Mouse (Mus musculus): ENCODE data around the gene Stk38l. TPM values are rescaled to one million over a fixed set of nuclear protein-coding genes. Genes with fewer than 3 reads are reported as not detected.

Stk38l gene
- total RNA-seq (2014; rRNA removed) (4.5 and 5.0 TPM in 2 replicates), polyA plus RNA-seq (2015; fragmentation: Nextera tagmentation; extraction: Ambion mirVana) (12.3 and 14.4 TPM in 2 replicates)

GRCm38 (mm10) chr6:146724581-146725383, at the start of gene Stk38l:
Gene Stk38l, plus strand, starts transcription at chr6:146724995.
- H3K4me3 ChIP-seq (ENCODE audit: low read length), result peak within 1 kb of the TSS; percentile 81
- peaks cover 6% of the 10 kb centered on the region; the same call in 1 of the 2 replicates for H3K4me1 ChIP-seq (ENCODE audit: insufficient read depth, low read length)
- peak within 1 kb of the TSS; percentile 76 for H3K9ac ChIP-seq (replicated peaks; ENCODE audit: low read length)
- ATAC-seq (peak; percentile 98), DNase-seq (ENCODE audit: low spot score) (peak; percentile 99)
- no peaks in the 10 kb centered on the region for H3K36me3 ChIP-seq (ENCODE audit: insufficient read depth, low read length)
- peak within 1 kb of the TSS; percentile 85 for H3K27ac ChIP-seq
- H3K4me2 ChIP-seq (ENCODE audit: low read depth, low read length), result peak within 1 kb of the TSS; percentile 74
- no peaks in the 10 kb centered on the region for H3K27me3 ChIP-seq (ENCODE audit: insufficient read depth, low read length)
- H3K9me3 ChIP-seq (ENCODE audit: low read length), result no peaks in the 10 kb centered on the region
- no peak for TF ChIP-seq CTCF (IDR thresholded peaks at IDR 0.05; ENCODE audit: low read depth)
- 2% methylated on average over 61 of the region's 87 CpGs for WGBS

- WGBS, result 89% methylated on average over 10 of the region's 10 CpGs
- H3K4me1 ChIP-seq (ENCODE audit: insufficient read depth, low read length), result no peaks in the 10 kb centered on the region
Measured at GRCm38 (mm10) chr6:146676904-146677303, 47.9 kb upstream of the Stk38l start.

GRCm38 (mm10) chr6:146678136-146679070, 46.4 kb upstream of the Stk38l start:
- H3K4me1 ChIP-seq (ENCODE audit: insufficient read depth, low read length), result no peaks in the 10 kb centered on the region
- no peaks in the 10 kb centered on the region for H3K27me3 ChIP-seq (ENCODE audit: insufficient read depth, low read length)
- no peaks in the 10 kb centered on the region for H3K9me3 ChIP-seq (ENCODE audit: low read length)
- H3K9ac ChIP-seq (replicated peaks; ENCODE audit: low read length), result no peak overlapping the region
- H3K27ac ChIP-seq, result no peak overlapping the region
- no peak for TF ChIP-seq CTCF (IDR thresholded peaks at IDR 0.05; ENCODE audit: low read depth)
- H3K4me3 ChIP-seq (ENCODE audit: low read length), result no peak overlapping the region
- DNase-seq (ENCODE audit: low spot score), result no peak
- WGBS, result 81% methylated on average over 10 of the region's 10 CpGs
- no peak overlapping the region for H3K4me2 ChIP-seq (ENCODE audit: low read depth, low read length)
- H3K36me3 ChIP-seq (ENCODE audit: insufficient read depth, low read length), result no peaks in the 10 kb centered on the region
- ATAC-seq, result no peak

More at GRCm38 (mm10) chr6:146676904-146677303, 47.9 kb upstream of the Stk38l start:
- Histone ChIP-seq H3K36me3 (ENCODE audit: insufficient read depth, low read length) (no peaks in the 10 kb centered on the region), H3K9ac (replicated peaks; ENCODE audit: low read length) (no peak overlapping the region), H3K4me2 (ENCODE audit: low read depth, low read length) (no peak overlapping the region), H3K27me3 (ENCODE audit: insufficient read depth, low read length) (no peaks in the 10 kb centered on the region), H3K9me3 (ENCODE audit: low read length) (no peaks in the 10 kb centered on the region), H3K4me3 (ENCODE audit: low read length) (no peak overlapping the region), H3K27ac (no peak overlapping the region)
- TF ChIP-seq CTCF (IDR thresholded peaks at IDR 0.05; ENCODE audit: low read depth), result no peak
- no peak for ATAC-seq
- DNase-seq (ENCODE audit: low spot score), result no peak

- WGBS, result 80% methylated on average over 4 of the region's 4 CpGs
- H3K9ac ChIP-seq (replicated peaks; ENCODE audit: low read length), result no peak overlapping the region
Measured at GRCm38 (mm10) chr6:146683881-146684280, 40.9 kb upstream of the Stk38l start.

GRCm38 (mm10) chr6:146685781-146686308, 39.0 kb upstream of the Stk38l start:
- TF ChIP-seq CTCF (IDR thresholded peaks at IDR 0.05; ENCODE audit: low read depth), result no peak
- Histone ChIP-seq H3K9me3 (ENCODE audit: low read length) (no peaks in the 10 kb centered on the region), H3K4me3 (ENCODE audit: low read length) (no peak overlapping the region), H3K4me1 (ENCODE audit: insufficient read depth, low read length) (no peaks in the 10 kb centered on the region), H3K27ac (no peak overlapping the region), H3K27me3 (ENCODE audit: insufficient read depth, low read length) (no peaks in the 10 kb centered on the region), H3K9ac (replicated peaks; ENCODE audit: low read length) (no peak overlapping the region), H3K4me2 (ENCODE audit: low read depth, low read length) (no peak overlapping the region), H3K36me3 (ENCODE audit: insufficient read depth, low read length) (no peaks in the 10 kb centered on the region)
- ATAC-seq (no peak), DNase-seq (ENCODE audit: low spot score) (no peak)
- 77% methylated on average over 17 of the region's 17 CpGs for whole genome bisulfite sequencing

More at GRCm38 (mm10) chr6:146683881-146684280, 40.9 kb upstream of the Stk38l start:
- Histone ChIP-seq H3K36me3 (ENCODE audit: insufficient read depth, low read length) (no peaks in the 10 kb centered on the region), H3K27me3 (ENCODE audit: insufficient read depth, low read length) (no peaks in the 10 kb centered on the region), H3K4me1 (ENCODE audit: insufficient read depth, low read length) (no peaks in the 10 kb centered on the region), H3K9me3 (ENCODE audit: low read length) (no peaks in the 10 kb centered on the region), H3K4me3 (ENCODE audit: low read length) (no peak overlapping the region), H3K4me2 (ENCODE audit: low read depth, low read length) (no peak overlapping the region), H3K27ac (no peak overlapping the region)
- no peak for DNase-seq (ENCODE audit: low spot score)
- TF ChIP-seq CTCF (IDR thresholded peaks at IDR 0.05; ENCODE audit: low read depth), result no peak
- ATAC-seq, result no peak

GRCm38 (mm10) chr6:146686463-146687196, 38.2 kb upstream of the Stk38l start:
- Histone ChIP-seq H3K4me3 (ENCODE audit: low read length) (no peak overlapping the region), H3K27ac (no peak overlapping the region), H3K4me2 (ENCODE audit: low read depth, low read length) (no peak overlapping the region), H3K9ac (replicated peaks; ENCODE audit: low read length) (no peak overlapping the region), H3K9me3 (ENCODE audit: low read length) (no peaks in the 10 kb centered on the region), H3K36me3 (ENCODE audit: insufficient read depth, low read length) (no peaks in the 10 kb centered on the region), H3K4me1 (ENCODE audit: insufficient read depth, low read length) (no peaks in the 10 kb centered on the region), H3K27me3 (ENCODE audit: insufficient read depth, low read length) (no peaks in the 10 kb centered on the region)
- ATAC-seq (no peak), DNase-seq (ENCODE audit: low spot score) (no peak)
- no peak for TF ChIP-seq CTCF (IDR thresholded peaks at IDR 0.05; ENCODE audit: low read depth)
- 80% methylated on average over 5 of the region's 5 CpGs for WGBS
